Mouse (Mus musculus) stomach, embryonic 14.5 days (tissue): ENCODE data around the gene Ak8. TPM values are rescaled to one million over a fixed set of nuclear protein-coding genes. Genes with fewer than 3 reads are reported as not detected.

ENCODE experiments used
- ATAC-seq: fragments of 200-750 bp; cut with Nextera tagmentation; 2 replicates; pipeline ENCODE4 v1.8.0; 2017; ENCODE audit warnings: low read depth, moderate TSS enrichment; ENCODE audit not compliant: insufficient number of reproducible peaks, insufficient read depth, low FRiP score
- H3K27ac ChIP-seq: fragments of 300-500 bp; sonication (generic); 2 replicates; pipeline ENCODE4 v1.5.1; 2014; ENCODE audit warnings: mild to moderate bottlenecking, low read length, moderate library complexity, mixed read lengths
- H3K27me3 ChIP-seq: fragments of 300-500 bp; sonication (generic); 2 replicates; pipeline ENCODE4 v1.6.1; 2014; ENCODE audit warnings: low read length, control low read depth, mixed read lengths; ENCODE audit not compliant: control insufficient read depth, insufficient read depth
- H3K36me3 ChIP-seq: fragments of 300-500 bp; sonication (generic); 2 replicates; pipeline ENCODE4 v1.6.1; 2014; ENCODE audit warnings: mild to moderate bottlenecking, control low read depth, low read length, moderate library complexity, mixed read lengths; ENCODE audit not compliant: control insufficient read depth, insufficient read depth
- H3K4me1 ChIP-seq: fragments of 300-500 bp; sonication (generic); 2 replicates; pipeline ENCODE4 v1.6.1; 2014; ENCODE audit warnings: low read length, control low read depth, mixed read lengths; ENCODE audit not compliant: control insufficient read depth, insufficient read depth
- H3K4me2 ChIP-seq: fragments of 300-500 bp; sonication (generic); replicated peaks from 2 replicates; pipeline ENCODE4 v1.6.1; 2014; ENCODE audit warnings: low read depth, low read length, control low read depth
- H3K4me3 ChIP-seq: fragments of 300-500 bp; sonication (generic); 2 replicates; pipeline ENCODE4 v1.5.1; 2014; ENCODE audit warnings: low read depth, low read length, control low read depth
- H3K9ac ChIP-seq: fragments of 300-500 bp; sonication (generic); replicated peaks from 2 replicates; pipeline ENCODE4 v1.6.1; 2014; ENCODE audit warnings: low read depth, mild to moderate bottlenecking, control low read depth, low read length, moderate library complexity, mixed read lengths
- H3K9me3 ChIP-seq: fragments of 300-500 bp; sonication (generic); 2 replicates; pipeline ENCODE4 v1.6.1; 2016; ENCODE audit warnings: low read depth, low read length, control low read depth; ENCODE audit not compliant: control insufficient read depth
- WGBS: fragments of 180-500 bp; shearing (Covaris S2); extraction: QIAGEN DNeasy Blood & Tissue Kit; methylation state at CpG from one replicate; pipeline ENCODE4 v1.1.7; 2014; 5-methylcytosine and 5-hydroxymethylcytosine counted together
- microRNA-seq: library from miRNA; unstranded; fragments of <30 nt; microRNA quantifications from one replicate; pipeline ENCODE4, GENCODE M21; 2016
- polyA plus RNA-seq: library from polyadenylated mRNA; unstranded; fragments of >200 nt; fragmentation: Nextera tagmentation; extraction: Ambion mirVana; gene quantifications from 2 replicates; pipeline ENCODE4 v1.2.1, GENCODE M21; 2014

The Ak8 gene
- polyA plus RNA-seq, 1 experiment from 2014 or later: 0.42 TPM

- ATAC-seq: no peak
- 80% methylated on average over 3 of the region's 3 CpGs for WGBS
- Histone ChIP-seq H3K27me3 (no peaks in the 10 kb centered on the region), H3K36me3 (peaks cover 25% of the 10 kb centered on the region), H3K27ac (no peak overlapping the region), H3K4me2 (no peak overlapping the region), H3K9me3 (no peaks in the 10 kb centered on the region), H3K4me1 (no peaks in the 10 kb centered on the region), H3K9ac (no peak overlapping the region), H3K4me3 (no peak overlapping the region)
Measured at GRCm38 (mm10) chr2:28852594-28852993, 152.6 kb downstream of the Ak8 start.

- H3K4me2 ChIP-seq: no peak overlapping the region
- peaks cover 10% of the 10 kb centered on the region for H3K36me3 ChIP-seq
- H3K9ac ChIP-seq: no peak overlapping the region
- no peak for ATAC-seq
- H3K9me3 ChIP-seq: no peaks in the 10 kb centered on the region
- no peaks in the 10 kb centered on the region for H3K4me1 ChIP-seq
- no peaks in the 10 kb centered on the region for H3K27me3 ChIP-seq
- H3K4me3 ChIP-seq: no peak overlapping the region
- WGBS: 96% methylated on average over 2 of the region's 2 CpGs
- H3K27ac ChIP-seq: no peak overlapping the region
Measured at GRCm38 (mm10) chr2:28855773-28856172, 155.8 kb downstream of the Ak8 start.

DNA sequence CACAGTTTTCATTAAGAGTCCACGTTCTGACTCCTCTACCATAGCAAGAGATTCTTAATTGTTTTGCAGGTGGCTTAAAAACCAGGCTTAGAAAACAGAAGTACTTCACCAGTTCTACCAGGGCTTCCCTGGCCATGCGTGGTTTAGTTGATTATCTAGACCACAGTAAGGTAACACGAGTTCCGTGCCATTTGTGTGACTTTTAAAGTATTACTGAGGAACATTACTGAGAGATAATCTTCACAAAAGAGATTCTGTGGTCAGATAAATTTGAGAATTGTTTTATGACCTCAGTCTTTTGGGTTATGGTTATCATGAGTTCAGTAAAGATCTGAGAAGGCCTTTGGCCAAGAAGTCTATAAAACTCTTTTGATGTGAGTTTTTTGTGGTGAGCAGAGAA, 159.3 kb downstream of the Ak8 start:
- H3K27me3 ChIP-seq: no peaks in the 10 kb centered on the region
- H3K9me3 ChIP-seq: no peaks in the 10 kb centered on the region
- H3K9ac ChIP-seq: no peak overlapping the region
- no peak for ATAC-seq
- no peaks in the 10 kb centered on the region for H3K4me1 ChIP-seq
- H3K27ac ChIP-seq: no peak overlapping the region
- H3K36me3 ChIP-seq: peaks cover 34% of the 10 kb centered on the region
- H3K4me3 ChIP-seq: no peak overlapping the region
- 95% methylated on average over 4 of the region's 4 CpGs for WGBS
- no peak overlapping the region for H3K4me2 ChIP-seq

DNA sequence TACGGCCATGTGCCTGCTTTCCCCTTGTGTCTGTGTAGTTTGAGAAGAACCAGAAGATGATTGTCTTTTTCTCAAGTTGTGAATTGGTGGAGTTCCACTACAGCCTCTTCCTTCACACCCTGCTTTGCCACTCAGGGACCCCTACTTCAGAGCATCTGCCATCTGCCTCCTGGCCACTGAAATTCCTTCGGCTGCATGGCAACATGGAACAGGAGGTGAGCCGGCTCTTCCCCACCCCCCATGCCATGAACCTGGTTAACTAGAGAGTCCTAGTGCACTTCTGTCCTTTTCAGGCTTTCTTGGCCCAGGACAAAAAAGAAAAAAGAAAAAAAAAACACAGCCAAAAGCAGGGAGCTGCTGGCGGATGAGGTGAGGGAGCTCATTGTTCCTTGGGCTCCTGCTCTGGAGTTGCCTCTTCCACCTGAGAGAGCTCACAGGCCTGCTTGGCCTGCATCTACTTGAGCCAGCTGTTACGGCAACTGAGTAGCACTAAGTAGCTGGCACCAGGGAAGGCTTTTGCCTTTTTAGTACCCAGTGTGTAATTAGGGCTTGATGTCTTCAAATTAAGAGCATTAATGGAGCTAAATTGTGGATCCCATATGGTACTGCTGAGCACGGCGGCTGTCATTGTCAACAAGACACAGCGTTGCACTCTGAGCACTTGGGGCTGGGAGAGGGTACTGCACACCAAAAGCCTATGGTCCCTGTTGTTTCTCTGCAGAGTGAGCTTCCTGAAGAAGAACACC, 160.9 kb downstream of the Ak8 start:
- Histone ChIP-seq H3K4me2 (no peak overlapping the region), H3K4me1 (no peaks in the 10 kb centered on the region), H3K27me3 (no peaks in the 10 kb centered on the region), H3K27ac (no peak overlapping the region), H3K4me3 (no peak overlapping the region), H3K9ac (no peak overlapping the region), H3K36me3 (peaks cover 38% of the 10 kb centered on the region), H3K9me3 (no peaks in the 10 kb centered on the region)
- 95% methylated on average over 8 of the region's 8 CpGs for WGBS
- ATAC-seq: no peak

Small RNA genes lying within 50 kb of the gene (microRNA-seq; reads per million reads assigned to microRNA genes)
- 1.0 reads per million for gene Mir3088

Other genes starting within 250 kb of the Ak8 start
- gene 1700007K13Rik, start 233.8 kb upstream of the Ak8 start, polyA plus RNA-seq: 1.1 and 1.4 TPM in 2 replicates
- 58.5 and 59.3 TPM in 2 replicates for gene Mrps2, start 232.1 kb upstream of the Ak8 start, polyA plus RNA-seq
- 2.9 and 3.1 TPM in 2 replicates for gene Gbgt1, start 203.3 kb upstream of the Ak8 start, polyA plus RNA-seq
- 6.6 and 7.5 TPM in 2 replicates for gene Gm10134, start 194.1 kb upstream of the Ak8 start, polyA plus RNA-seq
- 36.2 and 38.6 TPM in 2 replicates for gene Ralgds, start 187.0 kb upstream of the Ak8 start, polyA plus RNA-seq
- 28.9 TPM in 1 of 2 replicates, not detected in the other for gene Cel, start 136.8 kb upstream of the Ak8 start, polyA plus RNA-seq
- gene Gtf3c5, start 116.4 kb upstream of the Ak8 start, polyA plus RNA-seq: 29.0 and 30.5 TPM in 2 replicates
- 0.55 and 0.56 TPM in 2 replicates for gene Gfi1b, start 78.2 kb upstream of the Ak8 start, polyA plus RNA-seq
- gene Tsc1, start 58.9 kb upstream of the Ak8 start, polyA plus RNA-seq: 20.5 and 22.7 TPM in 2 replicates
- 1.6 and 2.1 TPM in 2 replicates for gene Spaca9, start 437 bp upstream of the Ak8 start, polyA plus RNA-seq
- gene Gtf3c4, start 140.2 kb downstream of the Ak8 start, polyA plus RNA-seq: 22.8 and 23.3 TPM in 2 replicates
- gene Ddx31, start 140.2 kb downstream of the Ak8 start, polyA plus RNA-seq: 13.5 and 14.8 TPM in 2 replicates
- gene Barhl1, start 216.5 kb downstream of the Ak8 start, polyA plus RNA-seq: 0.12 TPM in 1 of 2 replicates, not detected in the other